Mouse (Mus musculus) forelimb bud, embryonic 11.5 days (tissue): ENCODE results near the gene Fkbpl.

Experiments used
- DNase-seq: peaks from one replicate; pipeline ENCODE4 v3.0.0-alpha.2; 2012; ENCODE audit warnings: low read depth, low spot score

The Fkbpl gene

DNA sequence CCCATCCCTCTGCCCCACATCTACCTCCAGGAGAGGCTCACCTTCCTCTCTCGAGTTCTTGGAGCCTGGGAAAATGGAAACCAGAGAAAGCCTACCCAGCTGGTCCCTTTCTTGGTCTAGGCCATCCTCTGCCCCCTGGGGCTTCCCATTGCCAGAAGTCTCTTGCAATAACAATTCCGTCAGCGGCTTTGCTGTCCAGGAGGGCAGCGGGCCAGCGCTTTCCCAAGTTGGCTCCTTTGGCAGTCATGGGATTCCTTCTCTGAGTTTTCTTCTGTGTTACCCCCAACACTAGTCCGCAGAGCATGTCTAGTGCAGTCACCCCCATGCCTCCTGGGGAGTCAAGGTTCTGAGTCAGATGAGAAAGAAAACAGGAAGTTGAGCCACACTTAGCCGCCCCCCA lies 48.3 kb downstream of the Fkbpl start:
- DNase-seq: no peak
